Mouse (Mus musculus): ENCODE measurements around the gene Olfr970.
"Not testable (repeated sequence)": the region's sequence is repeated elsewhere in the genome, so short reads cannot be mapped to it uniquely, and the experiment has no call there.

Gene Olfr970

GRCm38 (mm10) chr9:39808560-39808959 is at the start of gene Olfr970:
Gene Olfr970 (plus strand): TSS chr9:39808860.
- DNase-seq: no peak

- no peak for DNase-seq
Observed at GRCm38 (mm10) chr9:39783153-39783552, 25.5 kb upstream of the Olfr970 start, which contains the start of gene Olfr968. Gene Olfr968 (minus strand): TSS chr9:39783253.

- no peak for DNase-seq
Observed at GRCm38 (mm10) chr9:39790558-39790957, 18.1 kb upstream of the Olfr970 start, which contains the start of gene Olfr969. Gene Olfr969 (plus strand): TSS chr9:39790945.

GRCm38 (mm10) chr9:39836576-39836975 is 27.9 kb downstream of the Olfr970 start, which contains the start of gene Olfr971:
Gene Olfr971 (plus strand): TSS chr9:39836876.
- not testable (repeated sequence) for DNase-seq

GRCm38 (mm10) chr9:39866122-39866521 is 57.5 kb downstream of the Olfr970 start, which contains the start of gene Olfr972:
Gene Olfr972 (plus strand): TSS chr9:39866422.
- DNase-seq: no peak
